Mouse (Mus musculus) adrenal gland, adult 2 months (tissue): ENCODE data around the gene Copg2. TPM values are rescaled to one million over a fixed set of nuclear protein-coding genes. Genes with fewer than 3 reads are reported as not detected.

Source experiments
- DNase-seq: peaks from one replicate; pipeline ENCODE4 v3.0.0; 2021
- polyA plus RNA-seq: library from polyadenylated mRNA; depleted of rRNA; stranded (reverse); fragments of >200 nt; gene quantifications from 2 replicates; pipeline ENCODE4 v1.2.3, GENCODE M21; 2012
- total RNA-seq, 2 experiments: library from RNA; stranded (reverse); gene quantifications; 2 replicates each; pipeline ENCODE4 v1.2.3; 2021

Gene Copg2
- total and polyA plus RNA-seq, 3 experiments: 5.0 to 67.5 (median 62.3) TPM

GRCm38 (mm10) chr6:30734988-30735727 lies 161.4 kb downstream of the Copg2 start:
- peak; percentile 24 for DNase-seq

GRCm38 (mm10) chr6:30734465-30734864 lies 162.1 kb downstream of the Copg2 start:
- no peak for DNase-seq

- DNase-seq: no peak
These were observed 163.9 kb downstream of the Copg2 start for GRCm38 (mm10) chr6:30732571-30733130.

- DNase-seq: no peak
These were observed 166.2 kb downstream of the Copg2 start for GRCm38 (mm10) chr6:30730301-30730971.

- no peak for DNase-seq
These were observed 173.3 kb downstream of the Copg2 start, which contains the start of gene Mest for GRCm38 (mm10) chr6:30723331-30723730. Gene Mest, plus strand, starts transcription at chr6:30723547.

- no peak for DNase-seq
These were observed 174.0 kb downstream of the Copg2 start for GRCm38 (mm10) chr6:30722385-30723164.

GRCm38 (mm10) chr6:30716796-30717195 lies 179.8 kb downstream of the Copg2 start:
- no peak for DNase-seq

GRCm38 (mm10) chr6:30714891-30715471 lies 181.6 kb downstream of the Copg2 start:
- no peak for DNase-seq

GRCm38 (mm10) chr6:30713896-30714295 lies 182.7 kb downstream of the Copg2 start:
- DNase-seq: no peak

- DNase-seq: no peak
These were observed 183.1 kb downstream of the Copg2 start for GRCm38 (mm10) chr6:30713455-30713854.

GRCm38 (mm10) chr6:30712484-30712883 lies 184.1 kb downstream of the Copg2 start:
- no peak for DNase-seq

GRCm38 (mm10) chr6:30711365-30711763 lies 185.2 kb downstream of the Copg2 start:
- no peak for DNase-seq

- DNase-seq: peak; percentile 30
These were observed 185.9 kb downstream of the Copg2 start for GRCm38 (mm10) chr6:30710371-30711364.

- no peak for DNase-seq
These were observed 187.5 kb downstream of the Copg2 start for GRCm38 (mm10) chr6:30709115-30709514.

GRCm38 (mm10) chr6:30703977-30704602 lies 192.5 kb downstream of the Copg2 start:
- DNase-seq: no peak

GRCm38 (mm10) chr6:30703476-30703875 lies 193.1 kb downstream of the Copg2 start:
- DNase-seq: no peak

GRCm38 (mm10) chr6:30702881-30703280 lies 193.7 kb downstream of the Copg2 start:
- no peak for DNase-seq

- no peak for DNase-seq
These were observed 196.4 kb downstream of the Copg2 start for GRCm38 (mm10) chr6:30700182-30700581.

GRCm38 (mm10) chr6:30698036-30698435 lies 198.6 kb downstream of the Copg2 start:
- DNase-seq: no peak
